Mouse (Mus musculus) testis, adult 2 months (tissue): Measurements from ENCODE around the gene Kcnb1.

Experiments used
- CTCF ChIP-seq: fragments of 200-500 bp; IDR thresholded peaks from 2 replicates; pipeline ENCODE4 v1.5.1; 2012; ENCODE audit warnings: low read depth, mild to moderate bottlenecking, inconsistent platforms, low read length, moderate library complexity; ENCODE audit not compliant: control insufficient read depth, insufficient read depth, insufficient replicate concordance
- POLR2A ChIP-seq: fragments of 200-500 bp; IDR thresholded peaks from 2 replicates; pipeline ENCODE4 v1.6.1; 2012; ENCODE audit warnings: low read depth, mild to moderate bottlenecking, inconsistent platforms, low read length, moderate library complexity; ENCODE audit not compliant: control insufficient read depth

DNA sequence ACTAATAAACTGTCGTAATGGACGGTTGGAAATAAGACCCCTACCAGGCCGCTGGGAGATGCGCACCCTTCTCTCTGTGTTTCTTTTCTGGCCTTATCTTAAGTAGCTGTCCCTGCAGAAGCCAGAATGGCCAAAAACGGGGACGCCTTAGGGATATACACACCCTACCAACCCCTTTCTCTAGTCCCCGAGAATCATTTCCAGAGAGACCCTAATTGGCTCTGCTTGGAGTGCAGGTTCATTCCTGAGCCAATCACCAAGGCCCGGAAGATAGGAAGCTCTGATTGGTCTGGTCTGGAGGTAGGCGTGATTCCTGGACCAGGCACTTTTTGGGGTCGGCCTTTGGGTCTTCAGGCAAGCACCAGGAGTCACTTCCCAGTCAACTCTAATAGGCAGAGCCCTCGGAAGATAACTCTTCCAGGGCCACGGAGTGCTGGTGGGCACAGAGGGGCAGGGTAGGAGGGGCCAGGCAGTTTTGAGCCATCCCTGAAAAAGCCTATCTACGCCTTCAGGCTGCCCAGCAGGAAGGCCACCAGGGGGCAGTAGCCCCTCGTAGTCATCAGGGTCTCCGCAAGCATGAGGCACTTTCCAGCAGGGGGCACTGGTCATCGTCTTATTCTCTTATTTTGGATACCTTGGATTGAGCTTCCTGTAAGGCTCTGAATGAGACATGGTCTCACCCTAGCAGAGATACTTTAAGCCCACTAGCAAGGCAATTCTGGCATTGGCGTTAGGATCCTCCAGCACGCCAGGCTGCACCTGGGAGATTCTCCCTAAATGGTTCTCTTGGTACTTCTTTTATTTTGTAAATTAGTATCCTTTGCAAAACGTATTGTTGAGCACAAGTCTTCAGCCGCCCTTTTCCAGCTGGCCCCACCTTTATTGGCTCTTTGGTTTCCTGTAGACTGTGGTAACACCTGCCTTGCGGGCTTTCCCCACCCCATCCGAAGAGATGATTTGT, 118.0 kb downstream of the Kcnb1 start:
- no peak for TF ChIP-seq POLR2A
- TF ChIP-seq CTCF: peak; percentile 98
